Mouse (Mus musculus): ENCODE results near the gene Atxn7.
"Not testable (repeated sequence)": the region's sequence is repeated elsewhere in the genome, so short reads cannot be mapped to it uniquely, and the experiment has no call there.

Gene Atxn7

DNA sequence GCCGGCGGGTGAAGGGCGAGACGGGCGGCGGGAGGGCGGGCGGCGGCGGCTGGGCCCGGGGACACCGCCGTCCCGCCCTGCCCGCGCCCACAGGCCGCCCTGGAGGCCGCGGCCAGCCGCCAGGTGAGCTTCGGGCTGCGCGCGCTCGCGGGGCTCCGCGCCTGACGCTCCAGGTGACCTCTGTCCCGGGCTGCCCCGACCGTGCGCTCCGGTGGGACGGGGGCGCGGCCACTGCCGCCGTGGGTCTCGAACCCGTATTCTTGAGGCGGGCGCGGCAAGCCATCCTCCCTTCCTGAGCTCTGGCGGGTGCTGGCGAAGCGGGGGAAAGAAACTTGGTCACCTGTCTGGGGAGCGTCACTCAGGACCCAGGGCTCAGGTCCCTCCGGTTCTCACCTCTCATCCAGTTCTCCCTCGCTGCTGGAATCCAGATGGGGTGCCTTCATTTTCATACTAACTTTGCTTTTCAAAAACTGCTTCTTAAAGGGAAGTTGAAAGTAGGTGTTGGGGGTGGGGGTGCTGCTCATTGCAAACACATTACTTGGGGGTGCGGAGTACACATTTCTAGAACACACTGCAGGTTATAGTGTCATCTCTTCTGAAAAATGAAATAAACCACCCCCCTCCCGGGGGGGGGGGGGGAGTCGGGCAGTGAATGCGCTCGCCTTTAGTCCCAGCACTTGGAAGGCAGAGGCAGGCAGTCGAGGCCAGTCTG is at the start of gene Atxn7, which contains the start of gene Thoc7:
Atxn7 (plus strand) TSS at position 40 of the 712 bp plus-strand sequence.
Thoc7 (minus strand) TSS at position 452 of the 712 bp plus-strand sequence.
- DNase-seq: peak; percentile 39 to 58

DNA sequence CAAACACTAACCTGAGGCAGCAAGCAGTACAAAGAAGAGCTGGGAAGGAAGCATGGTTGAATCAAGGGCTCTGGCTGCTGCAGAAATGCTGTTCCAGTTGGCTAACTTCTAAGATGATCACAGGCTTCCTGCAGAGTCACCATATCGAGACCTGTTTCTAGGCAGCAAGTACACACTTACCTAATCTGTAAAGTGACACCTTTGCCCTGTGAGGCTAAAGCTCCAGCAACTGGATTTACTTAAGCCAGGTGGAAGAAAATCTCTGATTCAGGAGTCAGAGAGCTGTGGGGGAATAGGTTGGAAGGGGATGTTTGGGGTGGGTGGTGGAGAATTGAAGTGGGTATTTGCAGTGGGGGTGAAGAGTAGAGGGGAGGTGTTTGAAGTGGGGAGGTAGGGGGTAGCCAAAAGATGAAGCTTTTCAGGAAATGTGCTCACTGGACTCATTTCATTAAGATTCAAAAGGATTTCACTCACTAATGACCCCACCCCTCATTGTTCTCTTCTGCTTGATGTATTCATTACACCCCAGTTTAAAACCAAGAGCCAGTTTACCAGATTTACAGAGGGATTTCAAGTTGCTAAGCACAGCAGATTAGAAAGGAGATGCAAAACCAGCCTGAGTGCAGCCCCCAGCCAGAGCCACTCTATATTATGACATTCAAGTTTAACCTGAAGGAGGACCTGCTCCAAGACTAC is 46.7 kb upstream of the Atxn7 start, which contains the start of gene Gm281:
Gm281 (minus strand) TSS at position 92 of the 696 bp plus-strand sequence.
- DNase-seq: no peak

DNA sequence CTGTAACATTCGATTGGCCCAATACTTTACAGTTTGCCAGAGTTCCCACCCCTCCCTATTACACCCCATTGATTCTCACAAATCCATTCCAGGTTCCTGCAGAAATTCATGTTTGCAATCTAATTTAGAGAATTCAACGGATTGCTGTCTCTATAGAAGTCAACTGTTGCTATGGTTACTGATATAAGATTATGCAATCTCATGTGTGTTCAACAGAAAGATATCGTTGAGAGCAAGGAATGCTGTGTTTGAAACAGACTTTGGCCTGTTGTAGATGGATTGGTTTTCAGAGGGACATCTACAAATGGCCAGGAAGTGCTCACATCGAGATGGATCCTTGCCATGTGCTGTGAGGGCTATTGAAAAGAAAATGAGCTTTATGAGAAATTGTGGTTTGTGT is 46.0 kb upstream of the Atxn7 start:
- no peak for DNase-seq

DNA sequence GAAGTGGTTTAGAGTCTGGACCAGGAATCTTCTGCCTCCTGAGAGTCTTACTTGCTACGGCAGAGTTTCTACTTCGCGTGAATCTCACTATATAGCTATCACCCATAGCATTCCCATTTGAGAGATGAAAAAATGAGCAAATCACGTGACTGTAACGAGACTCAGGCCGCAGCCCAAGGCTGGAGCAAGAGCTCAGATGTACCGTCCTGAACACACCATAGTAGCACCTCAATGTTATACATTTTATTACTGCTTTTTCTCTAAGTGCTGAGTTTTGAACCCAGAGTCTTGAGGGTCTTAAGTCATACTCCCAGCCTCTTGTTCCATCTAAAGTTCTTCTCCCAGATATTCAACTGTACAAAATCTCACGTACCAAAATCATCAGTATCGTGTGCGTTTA is 44.0 kb upstream of the Atxn7 start:
- DNase-seq: no peak

DNA sequence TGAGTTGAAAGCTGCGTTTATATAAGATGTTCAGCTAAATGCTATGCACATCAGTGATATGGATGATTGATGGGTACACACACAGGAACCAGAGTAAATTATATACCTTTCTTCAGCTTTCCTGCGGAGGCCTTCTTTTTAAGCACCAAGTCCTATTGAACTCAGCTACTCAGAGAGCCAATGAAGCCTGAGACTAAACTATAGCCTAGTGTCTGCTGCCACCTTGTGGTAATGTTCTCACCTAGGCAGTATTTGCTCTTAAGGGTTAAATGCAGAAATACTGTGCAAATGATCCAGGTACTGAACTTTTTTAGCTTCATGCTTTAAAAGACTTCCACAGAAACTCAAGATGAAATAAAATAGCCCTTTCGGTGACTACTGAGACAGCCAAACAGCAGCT is 43.6 kb upstream of the Atxn7 start:
- DNase-seq: peak; percentile 13 to 45

DNA sequence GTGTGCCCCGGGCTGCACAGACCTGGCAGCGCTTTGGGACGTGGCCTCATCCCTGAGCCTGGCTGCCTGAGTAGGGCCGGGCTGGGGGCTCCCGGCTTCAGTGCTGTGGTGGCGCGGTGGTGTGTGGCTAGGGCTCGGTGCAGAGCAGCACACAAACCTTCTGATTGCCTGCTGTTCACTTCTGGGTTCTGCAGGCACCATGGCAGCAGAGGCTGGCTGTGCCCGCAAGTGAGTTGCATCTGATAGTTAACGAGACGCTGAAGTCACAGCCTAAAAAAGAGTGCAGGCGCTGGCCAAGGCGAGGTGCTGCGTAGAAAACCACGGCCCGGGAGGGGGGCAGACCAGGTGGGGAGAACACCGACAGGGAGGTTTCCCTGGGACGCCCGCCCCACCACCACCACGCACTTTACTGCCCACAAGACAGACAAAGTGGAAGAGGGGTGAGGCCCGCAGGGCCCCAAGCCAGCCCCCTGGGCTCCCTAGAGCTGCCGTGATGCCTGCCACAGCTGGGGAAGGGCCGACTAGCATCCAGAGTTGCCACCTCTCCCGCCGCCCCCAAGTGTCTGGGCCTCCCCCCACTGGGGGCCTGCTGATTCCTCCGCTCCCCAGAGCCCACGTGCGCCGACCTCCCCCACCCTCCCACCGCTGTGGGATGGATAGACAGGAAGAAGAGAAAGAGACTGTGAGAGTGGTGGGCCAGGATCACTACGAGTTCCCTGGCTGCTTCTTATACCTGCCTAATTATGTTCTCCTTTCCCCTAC is 27.8 kb upstream of the Atxn7 start:
- DNase-seq: no peak

DNA sequence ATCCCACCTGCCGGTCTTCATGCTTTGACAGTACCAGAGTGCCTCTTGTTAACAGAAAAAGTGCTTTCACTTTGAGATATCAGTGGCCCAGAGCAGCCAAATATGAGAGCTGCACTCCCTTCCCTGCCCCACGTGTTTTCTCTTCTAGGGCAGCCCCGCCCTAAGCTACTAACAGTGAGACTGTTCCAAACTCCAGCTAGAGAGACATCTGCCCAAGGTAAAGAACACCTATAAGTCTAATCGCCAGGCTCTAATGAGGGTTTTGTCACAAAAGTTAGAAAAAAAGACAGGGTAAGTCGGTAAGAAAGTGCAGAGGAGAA is 27.2 kb upstream of the Atxn7 start:
- DNase-seq: no peak

DNA sequence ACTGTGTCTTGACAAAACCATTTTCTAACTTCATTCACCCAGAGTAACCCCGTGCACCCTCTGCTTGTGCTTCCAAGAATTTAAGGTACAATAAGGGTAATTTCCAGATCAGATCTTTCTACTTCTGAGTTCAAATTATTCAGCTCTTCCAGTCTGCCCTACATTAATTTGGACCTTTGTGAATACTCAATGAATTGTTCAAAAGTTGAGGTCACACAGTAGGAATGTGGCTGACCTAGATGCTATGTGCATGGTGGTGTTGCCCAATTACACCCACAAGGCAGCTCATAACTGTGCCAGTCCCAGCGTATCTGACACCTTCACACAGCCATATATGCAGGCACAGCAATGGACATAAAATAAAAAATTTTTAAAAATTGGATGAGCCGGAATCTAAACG is 16.6 kb upstream of the Atxn7 start:
- DNase-seq: no peak

DNA sequence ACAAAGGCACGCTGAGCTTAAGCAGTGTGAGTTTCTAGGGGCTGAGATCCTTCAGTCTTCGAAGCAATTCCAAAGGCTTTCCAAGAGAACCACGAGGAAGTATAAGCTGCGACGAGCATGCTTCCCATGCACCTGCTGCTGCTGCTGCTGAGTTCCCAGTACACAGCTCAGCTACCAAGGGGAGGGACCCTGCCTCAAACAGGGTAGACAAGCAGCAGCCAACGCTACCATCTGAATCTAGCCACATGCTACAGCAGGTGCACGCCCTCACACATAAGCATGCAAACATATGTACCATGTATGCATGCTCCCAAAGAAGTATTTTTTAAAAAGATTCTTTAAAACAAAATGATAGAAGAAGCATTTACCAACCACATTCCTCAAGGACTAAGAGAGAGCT is 12.9 kb upstream of the Atxn7 start:
- no peak for DNase-seq

DNA sequence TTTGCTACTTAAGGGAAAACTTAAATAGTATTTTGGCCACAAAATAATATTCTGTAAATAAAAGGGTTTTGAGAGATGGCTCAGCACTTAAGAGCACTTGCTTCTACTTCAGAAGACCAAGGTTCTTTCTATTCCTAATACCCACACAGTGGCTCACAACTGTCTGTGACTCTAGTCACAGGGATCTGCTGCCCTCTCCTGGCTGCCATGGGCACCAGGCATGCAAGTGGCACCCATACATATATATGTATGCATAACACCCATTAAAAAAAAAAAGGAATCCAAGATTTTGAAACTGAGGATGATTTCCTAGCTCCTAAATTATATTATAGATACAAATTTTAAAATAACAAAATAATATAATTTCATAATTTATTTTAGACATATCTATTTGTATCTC is 10.8 kb upstream of the Atxn7 start:
- no peak for DNase-seq

DNA sequence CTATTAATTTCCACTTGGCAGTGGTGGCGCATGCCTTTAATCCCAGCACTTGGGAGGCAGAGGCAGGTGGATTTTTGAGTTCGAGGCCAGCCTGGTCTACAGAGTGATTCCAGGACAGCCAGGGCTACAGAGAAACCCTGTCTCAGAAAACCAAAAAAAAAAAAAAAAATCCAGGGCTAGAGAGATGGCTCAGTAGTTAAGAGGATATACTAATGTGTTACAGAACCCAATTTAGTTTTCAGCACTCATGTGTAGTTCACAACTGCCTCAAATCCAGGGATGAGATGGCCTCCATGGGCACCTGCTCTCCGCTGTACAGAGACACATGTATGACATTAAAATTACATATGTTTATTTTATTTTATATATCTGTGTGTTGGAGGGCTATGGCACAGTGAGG is 9.1 kb upstream of the Atxn7 start:
- DNase-seq: not testable (repeated sequence)

DNA sequence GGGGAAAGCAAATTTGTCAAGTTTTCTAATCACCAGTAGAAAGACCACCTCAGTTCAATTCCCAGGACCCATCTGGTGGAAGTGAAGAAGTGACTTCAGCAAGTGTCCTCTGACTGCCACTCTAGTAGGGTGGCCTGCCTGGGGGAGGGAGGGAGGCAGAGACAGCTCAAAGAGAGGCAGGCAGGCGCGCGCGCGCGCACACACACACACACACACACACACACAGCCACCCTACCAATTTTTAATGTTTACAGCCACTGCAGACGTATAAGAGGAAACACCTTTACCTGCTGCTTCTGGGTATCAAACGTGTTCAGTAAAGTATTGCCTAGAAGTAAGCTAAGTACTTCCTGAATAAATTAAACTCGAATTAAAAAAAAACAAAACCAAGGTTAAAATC is 1.2 kb upstream of the Atxn7 start:
- peak in 1 of 2 experiments; percentile 22 for DNase-seq

DNA sequence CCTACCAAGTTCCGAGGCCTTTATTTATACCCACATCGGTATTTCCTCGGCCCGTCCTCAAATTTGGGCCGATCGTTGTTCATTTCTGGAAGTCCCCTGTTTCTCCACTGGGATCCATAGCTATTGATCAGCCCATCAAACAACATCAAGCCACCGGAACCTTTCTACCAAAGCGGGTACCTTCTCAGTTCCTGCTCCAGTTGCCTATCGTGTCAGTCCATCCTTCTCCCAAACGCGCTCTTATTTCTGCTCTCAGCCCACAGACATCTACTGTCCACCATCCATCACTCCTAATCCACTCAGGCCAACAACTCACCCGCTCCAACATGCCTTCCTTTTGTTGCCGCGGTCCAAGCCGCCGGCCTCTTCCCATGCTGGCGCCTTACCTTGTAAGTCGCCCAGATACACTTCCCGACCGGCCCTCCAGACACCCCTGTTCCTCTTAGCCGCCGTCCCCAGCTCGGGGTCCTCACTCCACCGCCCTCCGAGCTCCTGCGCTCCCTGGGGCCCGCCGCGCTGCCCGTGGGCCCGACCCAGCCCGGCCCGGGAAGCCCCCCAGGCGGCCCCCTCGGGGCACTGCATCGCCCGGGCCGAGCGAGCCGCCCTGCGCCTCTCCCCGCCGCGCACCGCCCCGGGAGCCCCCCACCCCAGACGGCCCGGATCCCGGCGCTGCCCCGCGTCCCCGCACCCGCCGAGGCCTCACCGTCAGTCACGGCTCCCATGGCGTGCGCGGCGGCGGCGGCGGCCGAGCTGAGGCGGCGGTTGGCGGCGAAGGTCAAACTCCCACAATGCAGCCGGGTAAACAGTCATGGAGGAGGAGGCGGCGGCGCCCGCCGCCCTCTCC is 536 bp upstream of the Atxn7 start:
- DNase-seq: peak; percentile 51 to 56

DNA sequence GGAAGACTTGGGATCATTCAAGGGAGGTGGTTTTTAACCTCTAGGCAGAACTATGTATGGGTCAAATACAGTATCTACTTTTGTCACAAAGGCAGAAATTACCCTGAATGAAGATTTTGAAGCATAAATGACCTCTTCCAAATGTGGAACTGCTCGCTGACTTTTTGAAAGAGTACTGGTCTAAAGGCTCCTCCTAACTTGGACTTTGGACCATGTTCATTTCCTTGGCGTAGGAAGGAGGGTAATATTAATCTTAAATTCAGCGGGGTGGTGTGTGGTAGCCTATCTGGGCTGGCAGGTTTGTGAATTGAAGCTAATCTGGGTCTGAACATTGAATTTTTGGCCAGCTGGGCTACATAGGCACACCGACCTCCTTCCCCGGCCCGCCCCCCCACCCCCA is 1.2 kb downstream of the Atxn7 start:
- peak; percentile 29 to 47 for DNase-seq

DNA sequence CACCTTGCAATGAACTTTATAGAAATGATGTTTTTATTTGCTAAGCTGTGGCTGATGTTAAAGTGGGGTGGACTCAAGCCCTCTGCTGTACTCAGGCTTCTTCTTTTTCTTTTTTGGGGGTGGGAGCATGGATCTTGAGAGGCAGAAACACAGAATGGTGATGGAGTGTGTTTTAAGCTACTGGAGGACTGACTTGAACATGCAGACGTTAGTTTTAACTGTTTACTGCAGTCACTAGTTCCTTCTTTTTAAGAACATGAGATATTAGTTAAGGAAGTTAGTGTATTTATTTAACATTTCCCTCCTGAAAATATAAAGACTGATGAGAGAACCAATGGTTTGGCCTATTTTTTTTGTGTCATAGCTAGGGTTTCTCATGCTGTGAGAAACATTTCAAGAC is 2.3 kb downstream of the Atxn7 start:
- DNase-seq: no peak

DNA sequence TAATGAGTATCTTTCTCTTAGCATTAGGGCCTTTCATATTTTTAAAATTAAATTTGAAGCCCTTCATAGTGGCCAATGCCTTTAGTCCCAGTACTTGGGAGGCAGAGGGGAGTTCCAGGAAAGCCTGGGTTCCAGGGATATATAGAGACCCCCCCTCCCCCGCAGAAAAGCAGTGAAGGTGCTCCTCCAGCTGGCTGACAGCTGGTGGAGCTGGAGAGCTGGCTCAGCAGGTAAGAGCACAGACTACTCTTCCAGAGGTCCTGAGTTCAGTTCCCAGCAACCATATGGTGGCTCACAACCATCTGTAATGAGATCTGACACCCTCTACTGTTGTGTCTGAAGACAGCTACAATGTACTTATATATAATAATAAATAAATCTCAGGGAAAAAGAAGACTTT is 6.4 kb downstream of the Atxn7 start:
- no peak for DNase-seq

DNA sequence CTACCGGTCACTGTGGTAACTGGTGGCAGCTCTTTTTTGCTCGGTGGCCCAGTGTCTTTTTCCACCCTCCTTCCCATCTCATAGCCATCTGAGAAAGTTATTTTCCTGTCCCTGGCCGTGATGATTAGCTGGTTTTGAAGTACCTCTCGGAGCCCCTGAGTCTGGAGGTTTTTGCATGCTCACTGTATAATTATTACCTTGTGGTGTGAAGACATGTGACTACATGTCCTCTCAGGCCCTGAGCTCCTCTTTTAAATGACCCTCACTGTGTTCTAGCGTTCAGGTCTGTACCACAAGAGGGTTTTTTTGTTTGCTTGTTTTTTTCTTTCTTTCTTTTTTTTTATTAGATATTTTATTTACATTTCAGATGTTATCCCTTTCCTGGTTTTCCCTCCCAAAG is 7.2 kb downstream of the Atxn7 start:
- DNase-seq: peak in 1 of 2 experiments; percentile 31

DNA sequence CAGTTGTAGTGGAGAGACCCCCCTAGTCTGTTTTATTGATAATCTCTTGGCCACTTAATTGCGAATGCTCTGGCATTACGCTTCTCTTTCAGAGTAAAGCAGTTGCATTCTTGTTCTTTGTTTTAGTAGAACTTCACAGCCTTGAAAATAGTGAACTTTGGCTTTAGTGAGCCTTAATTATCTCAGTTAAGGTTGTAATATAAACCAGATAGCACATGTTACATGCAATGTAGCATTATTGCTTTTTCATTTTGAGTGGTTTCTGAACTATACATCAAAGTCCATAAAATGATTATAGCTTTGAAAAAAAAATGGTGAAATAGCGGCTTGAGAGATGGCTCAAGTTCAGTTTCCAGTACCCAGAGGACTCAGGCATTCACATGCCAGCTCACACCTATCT is 9.3 kb downstream of the Atxn7 start:
- DNase-seq: no peak

DNA sequence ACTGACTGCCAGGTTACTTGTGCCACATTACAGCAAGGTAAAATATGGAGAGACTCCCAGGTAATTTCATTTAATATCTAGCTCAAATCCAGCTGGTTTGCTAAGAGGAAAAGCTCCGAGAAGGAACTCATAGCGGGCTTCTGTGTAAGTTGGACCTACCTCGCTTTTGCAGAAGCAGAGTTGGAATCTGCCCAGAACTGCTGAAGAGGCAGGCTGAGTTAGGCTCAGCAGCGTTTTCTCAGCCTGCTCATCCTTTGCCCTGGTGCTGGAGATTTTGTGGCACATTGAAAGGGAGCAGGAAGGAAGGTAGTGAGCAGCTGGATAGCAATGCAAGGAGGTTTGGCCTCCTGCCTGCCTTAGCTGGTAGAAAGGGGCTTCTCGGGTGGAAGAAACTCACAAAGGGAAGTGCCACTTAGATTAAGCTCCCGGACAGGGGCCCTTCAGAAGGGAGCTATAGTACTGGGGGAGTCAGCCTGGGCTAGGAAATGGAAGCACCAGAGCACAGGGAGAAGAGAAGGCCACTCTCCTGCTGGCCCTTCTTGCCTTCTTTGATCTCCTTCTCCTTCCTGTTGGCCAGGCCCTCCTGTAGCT is 10.5 kb downstream of the Atxn7 start:
- DNase-seq: no peak

DNA sequence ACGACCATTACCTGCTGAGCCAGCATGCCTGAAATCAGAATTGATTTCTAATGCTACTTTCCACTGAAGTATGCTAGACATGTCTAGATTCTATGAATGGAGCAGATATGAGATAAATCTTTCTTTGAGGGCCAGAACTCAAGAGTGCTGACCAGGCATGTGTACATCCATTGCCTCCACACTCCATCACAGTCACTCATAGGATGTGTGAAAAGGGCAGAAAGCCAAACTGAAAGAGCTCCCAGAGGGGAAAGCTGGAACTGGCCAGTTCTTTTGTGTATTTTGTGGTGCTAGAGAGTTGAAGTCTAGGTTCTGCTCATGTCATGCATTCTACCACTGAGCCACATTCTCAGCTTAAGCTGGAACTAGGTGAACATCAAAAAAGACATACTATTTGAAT is 16.3 kb downstream of the Atxn7 start:
- no peak for DNase-seq

DNA sequence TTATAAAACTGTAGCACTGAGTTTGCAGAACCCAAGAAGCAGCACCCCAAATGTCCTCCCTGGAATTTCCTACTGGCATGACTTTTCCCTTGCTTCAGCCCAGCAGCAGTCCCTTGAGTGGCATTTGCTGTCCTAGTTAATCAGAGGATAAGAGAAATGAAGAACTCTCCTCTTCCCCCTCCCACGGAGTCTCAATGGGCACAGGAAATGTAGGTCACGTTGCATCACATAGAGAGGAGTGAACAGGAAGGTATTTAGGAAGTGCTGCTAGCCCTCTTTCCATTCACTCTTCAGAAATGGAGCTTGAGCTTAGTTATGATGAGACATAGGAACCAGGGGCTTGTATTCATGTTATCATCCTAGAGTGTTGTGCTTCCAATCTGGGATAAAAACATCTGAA is 20.0 kb downstream of the Atxn7 start:
- DNase-seq: no peak

DNA sequence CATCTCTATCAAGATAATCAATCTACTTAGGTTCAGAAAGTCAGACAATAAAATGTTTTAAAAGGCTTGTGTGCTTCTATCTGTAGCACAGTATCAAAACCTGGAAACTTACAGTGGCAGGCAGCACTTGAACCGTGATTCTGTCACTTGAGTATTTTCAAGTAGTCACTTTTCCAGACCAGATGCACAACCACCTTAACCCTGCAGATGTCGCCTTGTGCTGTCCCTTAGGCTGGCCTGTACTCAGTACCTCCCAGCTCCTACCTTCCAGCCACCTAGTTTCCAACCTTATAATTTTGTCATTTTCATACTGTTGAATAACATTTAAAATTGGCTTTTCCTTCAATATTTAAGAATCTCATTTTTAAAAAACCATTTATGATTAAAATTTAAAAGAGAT is 20.9 kb downstream of the Atxn7 start:
- DNase-seq: no peak

DNA sequence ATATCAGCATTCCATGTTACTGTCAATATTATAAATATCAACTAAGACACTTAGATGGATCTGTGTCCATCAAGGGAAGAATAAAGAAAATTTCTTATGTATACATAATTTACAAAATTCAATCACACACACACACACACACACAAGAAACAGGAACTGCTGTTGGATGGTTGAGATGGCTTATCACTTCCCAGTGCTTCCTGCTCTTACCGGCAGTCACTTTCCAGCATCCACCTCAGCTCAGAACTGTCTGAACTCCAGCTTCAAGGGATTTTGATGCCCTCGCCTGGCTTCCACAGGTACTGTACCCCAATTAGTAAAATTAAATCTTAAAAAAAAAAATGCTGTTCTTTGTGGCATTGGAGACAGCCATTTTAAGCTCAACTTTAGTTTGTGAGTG is 27.2 kb downstream of the Atxn7 start:
- DNase-seq: no peak

Data from kidney, adult 8-10 months (tissue).